Mouse (Mus musculus) cortical plate, adult 2 months (tissue): ENCODE measurements around the gene Mnat1.

Experiments used
- CTCF ChIP-seq: fragments of 200-500 bp; IDR thresholded peaks from 2 replicates; pipeline ENCODE4 v1.5.1; 2011; ENCODE audit warnings: mild to moderate bottlenecking, control low read depth, low read length; ENCODE audit not compliant: insufficient read depth; ENCODE audit errors: extremely low read depth
- POLR2A ChIP-seq: fragments of 200-500 bp; IDR thresholded peaks from 2 replicates; pipeline ENCODE4 v1.6.1; 2011; ENCODE audit warnings: mild to moderate bottlenecking, low read length, control low read depth; ENCODE audit not compliant: insufficient read depth; ENCODE audit errors: extremely low read depth

GRCm38 (mm10) chr12:73218632-73219031, 95.1 kb downstream of the Mnat1 start:
- TF ChIP-seq CTCF (0 out of 2 replicates have a peak, but pooled peaks have one; percentile 1), POLR2A (no peak)
